Mouse (Mus musculus) C2C12 (cell line): ENCODE data around the gene Dpy30. TPM values are rescaled to one million over a fixed set of nuclear protein-coding genes. Genes with fewer than 3 reads are reported as not detected.

Experiments
- H3K27me3 ChIP-seq: one replicate; pipeline ENCODE4 v1.6.1; 2011; ENCODE audit not compliant: control insufficient read depth, insufficient read depth, insufficient read length
- H3K36me3 ChIP-seq: one replicate; pipeline ENCODE4 v1.6.1; 2011; ENCODE audit not compliant: control insufficient read depth, insufficient read depth
- H3K4me3 ChIP-seq: one replicate; pipeline ENCODE4 v1.5.1; 2011; ENCODE audit warnings: mild to moderate bottlenecking, control low read depth; ENCODE audit not compliant: poor library complexity, insufficient read depth, severe bottlenecking
- H3K79me2 ChIP-seq: one replicate; pipeline ENCODE4 v1.6.1; 2011; ENCODE audit not compliant: control insufficient read depth, insufficient read depth
- H3K79me3 ChIP-seq: one replicate; pipeline ENCODE4 v1.6.1; 2011; ENCODE audit warnings: low read depth, control low read depth
- H3ac ChIP-seq: one replicate; pipeline ENCODE3; 2011; ENCODE audit warnings: low read depth; ENCODE audit not compliant: control insufficient read depth, insufficient read length
- CEBPB ChIP-seq: IDR thresholded peaks from one replicate; pipeline ENCODE4 v1.6.1; 2011; ENCODE audit warnings: low read depth, mild to moderate bottlenecking, control low read depth, moderate library complexity
- CTCF ChIP-seq: IDR thresholded peaks from one replicate; pipeline ENCODE4 v1.5.1; 2011; ENCODE audit not compliant: control insufficient read depth, insufficient read depth, insufficient read length
- FOSL1 ChIP-seq: IDR thresholded peaks from one replicate; pipeline ENCODE4 v1.8.0; 2011; ENCODE audit warnings: mild to moderate bottlenecking, low read length; ENCODE audit not compliant: poor library complexity, insufficient read depth, severe bottlenecking
- MAX ChIP-seq: IDR thresholded peaks from one replicate; pipeline ENCODE4 v1.6.1; 2011; ENCODE audit warnings: mild to moderate bottlenecking, control low read depth
- MYOD1 ChIP-seq: IDR thresholded peaks from one replicate; pipeline ENCODE4 v1.6.1; 2011; ENCODE audit warnings: low read depth; ENCODE audit not compliant: control insufficient read depth, insufficient read length
- MYOG ChIP-seq: IDR thresholded peaks from one replicate; pipeline ENCODE4 v1.6.1; 2011; ENCODE audit not compliant: control insufficient read depth, insufficient read length; ENCODE audit errors: extremely low read depth
- USF1 ChIP-seq: IDR thresholded peaks from one replicate; pipeline ENCODE4 v1.6.1; 2011; ENCODE audit warnings: low read depth, mild to moderate bottlenecking, control low read depth, moderate library complexity
- polyA plus RNA-seq: library from polyadenylated mRNA; unstranded; fragments of >200 nt; fragmentation: generic; extraction: Trizol; gene quantifications from one replicate; pipeline ENCODE4 v1.2.1, GENCODE M21; 2012; ENCODE audit warnings: missing spikeins

Gene Dpy30
- polyA plus RNA-seq, 1 experiment: 117 TPM

DNA sequence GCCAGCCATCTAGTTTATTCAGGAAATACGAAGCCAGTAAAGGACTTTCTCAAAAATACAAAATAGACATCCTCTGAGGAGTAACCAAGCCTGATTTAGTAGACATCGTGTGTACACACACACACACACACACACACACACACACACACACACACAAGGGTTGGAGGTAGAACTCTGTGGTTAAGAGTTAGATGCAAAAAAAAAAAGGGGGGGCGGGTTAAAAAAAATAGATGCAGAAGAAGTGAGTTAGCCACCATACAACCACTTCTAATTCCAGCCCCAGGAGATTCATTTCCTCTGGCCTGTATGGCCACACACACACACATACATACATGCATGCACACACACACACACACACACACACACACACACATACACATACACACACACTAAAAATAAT, 41.7 kb downstream of the Dpy30 start:
- TF ChIP-seq MYOD1: no peak
- TF ChIP-seq CTCF: no peak
- TF ChIP-seq USF1: no peak
- TF ChIP-seq CEBPB: no peak
- TF ChIP-seq MYOG: no peak
- Histone ChIP-seq H3K4me3 (no peak overlapping the region), H3K36me3 (peaks cover 7% of the 10 kb centered on the region), H3ac (no peak overlapping the region), H3K79me2 (peaks cover 100% of the 10 kb centered on the region), H3K79me3 (peaks cover 95% of the 10 kb centered on the region), H3K27me3 (no peaks in the 10 kb centered on the region)

- H3K27me3 ChIP-seq: no peaks in the 10 kb centered on the region
- TF ChIP-seq USF1 (no peak), FOSL1 (no peak), CTCF (no peak), MYOD1 (no peak), MAX (no peak), CEBPB (no peak), MYOG (no peak)
- peaks cover 93% of the 10 kb centered on the region for H3K79me3 ChIP-seq
- H3K36me3 ChIP-seq: peaks cover 11% of the 10 kb centered on the region
- H3ac ChIP-seq: no peak overlapping the region
- peaks cover 98% of the 10 kb centered on the region for H3K79me2 ChIP-seq
- no peak overlapping the region for H3K4me3 ChIP-seq
These were observed 44.5 kb downstream of the Dpy30 start for GRCm38 (mm10) chr17:74278966-74279869.

- H3K27me3 ChIP-seq: no peaks in the 10 kb centered on the region
- peaks cover 9% of the 10 kb centered on the region for H3K36me3 ChIP-seq
- no peak overlapping the region for H3ac ChIP-seq
- H3K79me3 ChIP-seq: peaks cover 95% of the 10 kb centered on the region
- H3K4me3 ChIP-seq: no peak overlapping the region
- H3K79me2 ChIP-seq: peaks cover 98% of the 10 kb centered on the region
- TF ChIP-seq FOSL1: no peak
- no peak for TF ChIP-seq USF1
- no peak for TF ChIP-seq MYOG
- TF ChIP-seq CTCF: no peak
- TF ChIP-seq MYOD1: no peak
- TF ChIP-seq MAX: no peak
- no peak for TF ChIP-seq CEBPB
These were observed 49.3 kb downstream of the Dpy30 start for GRCm38 (mm10) chr17:74274471-74274870.

- Histone ChIP-seq H3K36me3 (peaks cover 9% of the 10 kb centered on the region), H3ac (no peak overlapping the region), H3K79me2 (peaks cover 98% of the 10 kb centered on the region), H3K27me3 (no peaks in the 10 kb centered on the region), H3K4me3 (no peak overlapping the region), H3K79me3 (peaks cover 95% of the 10 kb centered on the region)
- no peak for TF ChIP-seq MYOD1
- no peak for TF ChIP-seq CTCF
- TF ChIP-seq USF1: no peak
- TF ChIP-seq MYOG: no peak
- no peak for TF ChIP-seq CEBPB
- no peak for TF ChIP-seq FOSL1
- TF ChIP-seq MAX: no peak
These were observed 51.0 kb downstream of the Dpy30 start for GRCm38 (mm10) chr17:74272683-74273205.

GRCm38 (mm10) chr17:74271541-74272268, 52.0 kb downstream of the Dpy30 start:
- no peaks in the 10 kb centered on the region for H3K27me3 ChIP-seq
- peaks cover 9% of the 10 kb centered on the region for H3K36me3 ChIP-seq
- H3K79me2 ChIP-seq: peaks cover 98% of the 10 kb centered on the region
- no peak overlapping the region for H3ac ChIP-seq
- H3K4me3 ChIP-seq: no peak overlapping the region
- peaks cover 95% of the 10 kb centered on the region for H3K79me3 ChIP-seq
- TF ChIP-seq MYOD1 (no peak), CEBPB (no peak), MYOG (no peak), MAX (no peak), CTCF (no peak), FOSL1 (no peak), USF1 (no peak)
